28 mouse cellular contexts compared by ENCODE assay signal in the genomic region with DNA sequence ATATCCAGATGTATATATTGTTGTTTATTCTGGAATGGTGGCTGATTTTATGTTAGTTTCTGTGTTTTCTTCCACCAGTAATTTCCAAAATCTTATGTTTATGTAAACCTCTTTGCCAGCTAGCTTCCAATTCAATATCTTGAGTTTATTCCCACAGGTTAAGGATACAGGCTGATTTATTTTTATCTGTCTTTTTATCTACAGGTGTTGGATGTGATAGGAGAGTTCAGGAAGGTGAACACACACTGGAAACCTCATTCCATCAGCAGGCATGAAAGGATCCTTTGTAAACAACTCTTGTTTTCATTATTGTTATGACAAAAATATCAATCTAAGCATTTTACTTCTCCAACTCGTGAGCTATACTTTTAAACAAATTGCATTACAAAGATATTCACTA.
"Had no signal": no experiment of that assay in that cellular context is flagged by ENCODE, and none has a peak within 500 bp of the region (broad histone marks: within the 10 kb centered on the region; RNA-seq: fewer than 3 reads in every experiment).

No protein-coding gene starts in this region.

- DNase-seq: left cerebral cortex, postnatal 4 days; lung, adult 18-20 months; lung, adult 2 months; lung, embryonic 14.5 days; lung, postnatal 10 days; lung, postnatal 14 days; lung, postnatal 36 days; lung, postnatal 4 days; midbrain, embryonic 14.5 days had no signal

- H3K27me3 ChIP-seq: limb, embryonic 12.5 days; limb, embryonic 13.5 days; limb, embryonic 15.5 days; liver, embryonic 13.5 days; liver, embryonic 15.5 days; lung, embryonic 15.5 days; megakaryocyte, embryonic 14.5 days; midbrain, embryonic 12.5 days; midbrain, embryonic 13.5 days; midbrain, embryonic 15.5 days; neural tube, embryonic 12.5 days had no signal

- H3K27ac ChIP-seq: left cerebral cortex, adult 2 months; limb, embryonic 10.5 days; limb, embryonic 12.5 days; limb, embryonic 13.5 days; limb, embryonic 15.5 days; liver, embryonic 13.5 days; liver, embryonic 15.5 days; lung, embryonic 15.5 days; macrophage; midbrain, embryonic 10.5 days; midbrain, embryonic 12.5 days; midbrain, embryonic 13.5 days; midbrain, embryonic 15.5 days; neural tube, embryonic 12.5 days had no signal

- H3K9me3 ChIP-seq: limb, embryonic 10.5 days; limb, embryonic 13.5 days; limb, embryonic 15.5 days; liver, embryonic 15.5 days; lung, embryonic 15.5 days; megakaryocyte, embryonic 14.5 days; midbrain, embryonic 10.5 days; midbrain, embryonic 12.5 days; midbrain, embryonic 13.5 days; midbrain, embryonic 15.5 days; neural tube, embryonic 12.5 days had no signal

- H3K4me3 ChIP-seq: left cerebral cortex, adult 2 months; limb, embryonic 10.5 days; limb, embryonic 12.5 days; limb, embryonic 13.5 days; limb, embryonic 15.5 days; liver, embryonic 13.5 days; liver, embryonic 15.5 days; lung, embryonic 15.5 days; megakaryocyte, embryonic 14.5 days; midbrain, embryonic 10.5 days; midbrain, embryonic 12.5 days; midbrain, embryonic 13.5 days; midbrain, embryonic 15.5 days; myocyte; neural tube, embryonic 12.5 days had no signal

- H3K36me3 ChIP-seq: limb, embryonic 10.5 days; limb, embryonic 12.5 days; limb, embryonic 13.5 days; limb, embryonic 15.5 days; liver, embryonic 13.5 days; liver, embryonic 15.5 days; lung, embryonic 15.5 days; midbrain, embryonic 10.5 days; midbrain, embryonic 12.5 days; midbrain, embryonic 13.5 days; midbrain, embryonic 15.5 days; neural tube, embryonic 12.5 days had no signal

- H3K9ac ChIP-seq: limb, embryonic 12.5 days; limb, embryonic 13.5 days; limb, embryonic 15.5 days; liver, embryonic 13.5 days; liver, embryonic 15.5 days; lung, embryonic 14.5 days; lung, embryonic 15.5 days; midbrain, embryonic 12.5 days; midbrain, embryonic 13.5 days; midbrain, embryonic 15.5 days; neural tube, embryonic 12.5 days had no signal

- H3K4me2 ChIP-seq: limb, embryonic 12.5 days; limb, embryonic 13.5 days; limb, embryonic 15.5 days; liver, embryonic 13.5 days; liver, embryonic 15.5 days; lung, embryonic 14.5 days; lung, embryonic 15.5 days; midbrain, embryonic 11.5 days; midbrain, embryonic 12.5 days; midbrain, embryonic 13.5 days; midbrain, embryonic 15.5 days; neural tube, embryonic 12.5 days had no signal

- ATAC-seq: lung, postnatal 0 days; midbrain, embryonic 13.5 days; midbrain, embryonic 15.5 days; midbrain, embryonic 16.5 days had no signal

- H3K4me1 ChIP-seq: limb, embryonic 10.5 days; limb, embryonic 12.5 days; limb, embryonic 13.5 days; limb, embryonic 15.5 days; liver, embryonic 13.5 days; liver, embryonic 15.5 days; lung, embryonic 15.5 days; megakaryocyte, embryonic 14.5 days; midbrain, embryonic 10.5 days; midbrain, embryonic 12.5 days; midbrain, embryonic 13.5 days; midbrain, embryonic 15.5 days; neural tube, embryonic 12.5 days had no signal
